Mouse (Mus musculus) thymus, adult 2 months (tissue): ENCODE measurements around the gene 4930415O20Rik.

ENCODE experiments used
- CTCF ChIP-seq: fragments of 200-500 bp; IDR thresholded peaks from 2 replicates; pipeline ENCODE4 v1.5.1; 2012; ENCODE audit warnings: mild to moderate bottlenecking, control low read depth, low read length, moderate library complexity, borderline replicate concordance; ENCODE audit not compliant: control insufficient read depth, poor library complexity, insufficient read depth; ENCODE audit errors: extremely low read depth
- POLR2A ChIP-seq: fragments of 200-500 bp; IDR thresholded peaks from 2 replicates; pipeline ENCODE4 v1.6.1; 2012; ENCODE audit warnings: mild to moderate bottlenecking, low read length, control low read depth, moderate library complexity; ENCODE audit not compliant: control insufficient read depth, poor library complexity, insufficient read depth; ENCODE audit errors: extremely low read depth

DNA sequence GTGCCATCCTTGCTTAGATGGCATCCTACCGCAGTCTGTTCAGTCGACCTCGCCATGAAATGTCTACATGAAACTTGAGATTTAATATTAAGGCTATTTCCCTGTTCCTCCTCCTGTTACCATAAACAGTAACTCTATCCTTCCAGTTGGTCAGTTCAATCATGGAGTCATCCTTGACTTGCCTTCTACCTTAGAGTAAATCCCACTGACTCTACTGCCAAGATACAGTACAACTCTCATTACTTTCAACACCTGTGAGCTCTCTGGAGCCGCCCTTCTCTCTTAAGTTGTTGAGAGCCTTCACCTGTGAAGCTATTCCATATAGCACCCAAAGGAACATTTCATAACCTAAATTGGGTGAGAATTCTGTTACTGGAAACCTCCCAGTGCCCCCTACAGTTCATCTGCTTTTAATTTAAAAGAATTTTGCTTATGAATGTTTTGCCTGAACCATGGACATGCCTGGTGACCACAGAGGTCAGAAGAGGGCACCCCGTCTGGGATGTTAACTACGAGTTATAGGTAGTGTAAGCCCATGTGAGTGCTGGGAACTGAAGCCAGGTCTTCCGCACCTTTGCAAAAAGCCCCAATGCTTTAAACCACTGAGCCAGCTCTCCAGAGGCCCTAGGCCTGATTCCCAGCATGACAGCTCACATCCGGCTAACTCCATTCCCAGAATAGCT is 33.8 kb upstream of the 4930415O20Rik start:
- no peak for TF ChIP-seq CTCF
- TF ChIP-seq POLR2A: no peak
